Mouse (Mus musculus) stomach, embryonic 16.5 days (tissue): ENCODE measurements at regions not wholly inside any gene's neighbourhood (a gene's known extent, or its start where the extent isn't known, plus 50 kb on each side); places are given as distances from the start of the nearest gene placed in this dataset.

Source experiments
- ATAC-seq: fragments of 200-750 bp; cut with Nextera tagmentation; 2 replicates; pipeline ENCODE4 v1.8.0; 2017; ENCODE audit warnings: moderate number of reproducible peaks, moderate TSS enrichment; ENCODE audit not compliant: insufficient read depth, low FRiP score
- H3K27ac ChIP-seq: fragments of 300-500 bp; sonication (generic); 2 replicates; pipeline ENCODE4 v1.5.1; 2014; ENCODE audit warnings: low read length
- H3K27me3 ChIP-seq: fragments of 300-500 bp; sonication (generic); 2 replicates; pipeline ENCODE4 v1.6.1; 2014; ENCODE audit warnings: low read length, control low read depth, mixed read lengths; ENCODE audit not compliant: control insufficient read depth, insufficient read depth
- H3K36me3 ChIP-seq: fragments of 300-500 bp; sonication (generic); 2 replicates; pipeline ENCODE4 v1.6.1; 2014; ENCODE audit warnings: low read length; ENCODE audit not compliant: control insufficient read depth, insufficient read depth
- H3K4me1 ChIP-seq: fragments of 300-500 bp; sonication (generic); 2 replicates; pipeline ENCODE4 v1.6.1; 2014; ENCODE audit warnings: low read length, control low read depth, mixed read lengths; ENCODE audit not compliant: control insufficient read depth, insufficient read depth
- H3K4me2 ChIP-seq: fragments of 300-500 bp; sonication (generic); 2 replicates; pipeline ENCODE4 v1.6.1; 2014; ENCODE audit warnings: low read depth, low read length, mixed read lengths
- H3K4me3 ChIP-seq: fragments of 300-500 bp; sonication (generic); replicated peaks from 2 replicates; pipeline ENCODE4 v1.5.1; 2014; ENCODE audit warnings: mild to moderate bottlenecking, low read length
- H3K9ac ChIP-seq: fragments of 300-500 bp; sonication (generic); 2 replicates; pipeline ENCODE4 v1.6.1; 2014; ENCODE audit warnings: low read length
- H3K9me3 ChIP-seq: fragments of 300-500 bp; sonication (generic); replicated peaks from 2 replicates; pipeline ENCODE4 v1.6.1; 2016; ENCODE audit warnings: low read length, control low read depth; ENCODE audit not compliant: control insufficient read depth
- WGBS: fragments of 180-500 bp; shearing (Covaris S2); extraction: QIAGEN DNeasy Blood & Tissue Kit; methylation state at CpG from one replicate; pipeline ENCODE4 v1.1.7; 2014; 5-methylcytosine and 5-hydroxymethylcytosine counted together

- peak overlapping the region; percentile 29; the same call in 1 of the 2 replicates for H3K4me2 ChIP-seq
- no peak for ATAC-seq
- 46% methylated on average over 6 of the region's 6 CpGs for WGBS
- no peak overlapping the region for H3K9ac ChIP-seq
- H3K27me3 ChIP-seq, result no peaks in the 10 kb centered on the region
- H3K4me3 ChIP-seq, result no peak overlapping the region
- no peaks in the 10 kb centered on the region for H3K36me3 ChIP-seq
- H3K4me1 ChIP-seq, result peaks cover 5% of the 10 kb centered on the region; the same call in 1 of the 2 replicates
- H3K27ac ChIP-seq, result no peak overlapping the region; the same call in 1 of the 2 replicates
- H3K9me3 ChIP-seq, result no peaks in the 10 kb centered on the region
These were observed 534.2 kb downstream of the Slc4a3 start for GRCm38 (mm10) chr1:76080241-76080640.

- Histone ChIP-seq H3K9ac (no peak overlapping the region), H3K4me3 (no peak overlapping the region), H3K27ac (no peak overlapping the region), H3K4me2 (no peak overlapping the region), H3K36me3 (no peaks in the 10 kb centered on the region), H3K9me3 (no peaks in the 10 kb centered on the region), H3K4me1 (peaks cover 5% of the 10 kb centered on the region; the same call in 1 of the 2 replicates), H3K27me3 (no peaks in the 10 kb centered on the region)
- ATAC-seq, result no peak
- 53% methylated on average over 4 of the region's 4 CpGs for whole genome bisulfite sequencing
These were observed 535.6 kb downstream of the Slc4a3 start for GRCm38 (mm10) chr1:76081700-76082099.

GRCm38 (mm10) chr1:76083273-76084036, 537.4 kb downstream of the Slc4a3 start:
- H3K27ac ChIP-seq, result no peak overlapping the region

GRCm38 (mm10) chr1:76091031-76091430, 545.0 kb downstream of the Slc4a3 start:
- no peak for ATAC-seq
- H3K27ac ChIP-seq, result no peak overlapping the region
- no peak overlapping the region for H3K9ac ChIP-seq
- H3K9me3 ChIP-seq, result no peaks in the 10 kb centered on the region
- H3K36me3 ChIP-seq, result no peaks in the 10 kb centered on the region
- H3K4me2 ChIP-seq, result no peak overlapping the region
- H3K27me3 ChIP-seq, result no peaks in the 10 kb centered on the region
- WGBS, result 40% methylated on average over 5 of the region's 5 CpGs
- no peak overlapping the region for H3K4me3 ChIP-seq
- no peaks in the 10 kb centered on the region for H3K4me1 ChIP-seq

More at GRCm38 (mm10) chr1:76083273-76084036, 537.4 kb downstream of the Slc4a3 start:
- Histone ChIP-seq H3K36me3 (no peaks in the 10 kb centered on the region), H3K9me3 (no peaks in the 10 kb centered on the region), H3K4me3 (no peak overlapping the region), H3K4me2 (no peak overlapping the region), H3K9ac (no peak overlapping the region), H3K4me1 (peaks cover 5% of the 10 kb centered on the region; the same call in 1 of the 2 replicates), H3K27me3 (no peaks in the 10 kb centered on the region)
- 93% methylated on average over 3 of the region's 3 CpGs for WGBS
- no peak for ATAC-seq

GRCm38 (mm10) chr1:76113281-76113680, 567.2 kb downstream of the Slc4a3 start:
- 64% methylated on average over 3 of the region's 3 CpGs for WGBS
- no peak overlapping the region for H3K9ac ChIP-seq
- no peak for ATAC-seq
- H3K36me3 ChIP-seq, result no peaks in the 10 kb centered on the region
- no peaks in the 10 kb centered on the region for H3K27me3 ChIP-seq
- no peaks in the 10 kb centered on the region for H3K9me3 ChIP-seq
- no peak overlapping the region for H3K27ac ChIP-seq
- no peak overlapping the region for H3K4me3 ChIP-seq
- peaks cover 5% of the 10 kb centered on the region; the same call in 1 of the 2 replicates for H3K4me1 ChIP-seq
- 0 out of 2 replicates have a peak overlapping the region, but pooled peaks have one; percentile 7 for H3K4me2 ChIP-seq

GRCm38 (mm10) chr1:76120840-76121239, 574.8 kb downstream of the Slc4a3 start:
- 68% methylated on average over 4 of the region's 4 CpGs for WGBS

GRCm38 (mm10) chr1:76130353-76130752, 584.3 kb downstream of the Slc4a3 start:
- H3K9me3 ChIP-seq, result no peaks in the 10 kb centered on the region
- no peaks in the 10 kb centered on the region for H3K27me3 ChIP-seq
- H3K4me2 ChIP-seq, result no peak overlapping the region
- H3K9ac ChIP-seq, result no peak overlapping the region
- no peak for ATAC-seq
- no peak overlapping the region for H3K27ac ChIP-seq
- H3K4me3 ChIP-seq, result no peak overlapping the region
- 52% methylated on average over 4 of the region's 4 CpGs for WGBS
- H3K36me3 ChIP-seq, result no peaks in the 10 kb centered on the region
- H3K4me1 ChIP-seq, result no peaks in the 10 kb centered on the region

More at GRCm38 (mm10) chr1:76120840-76121239, 574.8 kb downstream of the Slc4a3 start:
- Histone ChIP-seq H3K9ac (no peak overlapping the region), H3K27me3 (no peaks in the 10 kb centered on the region), H3K36me3 (no peaks in the 10 kb centered on the region), H3K4me3 (no peak overlapping the region), H3K9me3 (no peaks in the 10 kb centered on the region), H3K4me1 (no peaks in the 10 kb centered on the region), H3K27ac (no peak overlapping the region), H3K4me2 (no peak overlapping the region)
- ATAC-seq, result no peak

- no peak overlapping the region for H3K4me2 ChIP-seq
- no peak overlapping the region for H3K4me3 ChIP-seq
- no peaks in the 10 kb centered on the region for H3K36me3 ChIP-seq
- H3K4me1 ChIP-seq, result no peaks in the 10 kb centered on the region
- no peaks in the 10 kb centered on the region for H3K9me3 ChIP-seq
- H3K27ac ChIP-seq, result no peak overlapping the region
- no peak for ATAC-seq
- no peak overlapping the region for H3K9ac ChIP-seq
- 83% methylated on average over 1 of the region's 1 CpGs for WGBS
- no peaks in the 10 kb centered on the region for H3K27me3 ChIP-seq
These were observed 590.7 kb downstream of the Slc4a3 start for GRCm38 (mm10) chr1:76136810-76137209.

GRCm38 (mm10) chr1:76137701-76138100, 591.6 kb downstream of the Slc4a3 start:
- H3K27me3 ChIP-seq, result no peaks in the 10 kb centered on the region
- H3K27ac ChIP-seq, result no peak overlapping the region
- H3K4me1 ChIP-seq, result no peaks in the 10 kb centered on the region
- no peak overlapping the region for H3K4me2 ChIP-seq
- H3K9me3 ChIP-seq, result no peaks in the 10 kb centered on the region
- WGBS, result 58% methylated on average over 6 of the region's 6 CpGs
- H3K9ac ChIP-seq, result no peak overlapping the region
- no peaks in the 10 kb centered on the region for H3K36me3 ChIP-seq
- ATAC-seq, result no peak
- H3K4me3 ChIP-seq, result no peak overlapping the region
